Mouse (Mus musculus) telencephalon, adult 2 months (tissue): ENCODE measurements at regions not wholly inside any gene's neighbourhood (a gene's known extent, or its start where the extent isn't known, plus 50 kb on each side); places are given as distances from the start of the nearest gene placed in this dataset.

Source experiments
- DNase-seq: peaks from one replicate; pipeline ENCODE4 v3.0.0-alpha.2; 2011; ENCODE audit warnings: low read depth, low spot score

DNA sequence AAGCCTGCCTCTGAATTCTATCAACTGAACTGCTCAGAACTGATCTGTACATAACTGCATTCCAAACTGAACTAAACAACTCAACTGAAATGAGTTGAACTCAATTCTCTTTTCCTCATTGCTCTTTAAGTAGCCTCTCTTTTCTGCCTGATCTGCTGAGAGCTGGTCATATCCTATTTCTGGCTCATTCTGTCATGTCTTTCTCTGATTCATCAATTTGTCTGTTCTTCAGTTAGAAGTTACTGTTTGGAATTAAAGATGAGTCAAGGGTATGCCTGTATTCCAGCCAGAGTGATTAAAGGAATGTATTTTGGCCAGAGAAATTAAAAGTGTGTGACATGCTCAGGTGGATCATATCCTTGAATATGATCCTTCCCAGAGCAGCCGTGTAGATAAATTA is 1303.8 kb downstream of the Nxph1 start:
- no peak for DNase-seq

DNA sequence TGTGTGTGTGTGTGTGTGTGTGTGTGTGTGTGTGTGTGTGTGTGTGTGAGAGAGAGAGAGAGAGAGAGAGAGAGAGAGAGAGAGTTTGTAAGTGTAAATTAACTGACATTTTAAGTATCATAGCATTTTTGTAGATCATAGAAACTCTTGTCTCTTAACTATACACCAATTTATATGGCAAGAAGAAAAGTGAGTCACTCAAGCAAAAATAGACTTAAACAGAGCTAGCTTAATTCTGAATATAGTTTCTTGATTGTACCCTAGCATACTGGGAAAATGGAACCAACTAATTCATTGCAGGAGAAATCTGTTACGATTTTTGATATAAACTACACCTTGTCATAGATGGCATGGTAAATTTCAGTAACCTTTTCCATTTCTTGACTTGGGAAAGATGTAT is 1347.0 kb downstream of the Nxph1 start:
- peak; percentile 1 for DNase-seq
